Mouse (Mus musculus): ENCODE data around the gene Ssbp3.

Gene Ssbp3

DNA sequence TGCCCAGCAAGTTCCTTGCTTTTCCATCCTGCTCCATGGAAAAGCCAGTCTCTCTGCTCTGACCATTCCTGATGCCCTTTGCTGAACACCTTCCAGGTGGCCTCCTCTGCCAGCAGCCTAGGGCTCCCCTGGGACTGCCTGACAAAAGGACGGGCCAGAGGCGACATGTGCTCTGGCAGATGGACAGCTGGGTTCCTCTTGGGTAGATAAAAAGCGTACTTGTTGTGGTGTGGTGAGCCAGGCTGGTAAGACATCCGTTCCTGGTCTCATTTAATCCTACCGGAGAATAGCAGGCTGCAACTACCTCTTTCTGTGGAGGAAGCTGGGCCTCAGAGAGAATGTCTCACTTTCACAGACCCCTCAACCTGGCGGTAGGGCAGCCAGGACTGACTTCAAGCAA lies 185.5 kb downstream of the Ssbp3 start:
- no peak for DNase-seq (ENCODE audit: low spot score in 2 of 2)

DNA sequence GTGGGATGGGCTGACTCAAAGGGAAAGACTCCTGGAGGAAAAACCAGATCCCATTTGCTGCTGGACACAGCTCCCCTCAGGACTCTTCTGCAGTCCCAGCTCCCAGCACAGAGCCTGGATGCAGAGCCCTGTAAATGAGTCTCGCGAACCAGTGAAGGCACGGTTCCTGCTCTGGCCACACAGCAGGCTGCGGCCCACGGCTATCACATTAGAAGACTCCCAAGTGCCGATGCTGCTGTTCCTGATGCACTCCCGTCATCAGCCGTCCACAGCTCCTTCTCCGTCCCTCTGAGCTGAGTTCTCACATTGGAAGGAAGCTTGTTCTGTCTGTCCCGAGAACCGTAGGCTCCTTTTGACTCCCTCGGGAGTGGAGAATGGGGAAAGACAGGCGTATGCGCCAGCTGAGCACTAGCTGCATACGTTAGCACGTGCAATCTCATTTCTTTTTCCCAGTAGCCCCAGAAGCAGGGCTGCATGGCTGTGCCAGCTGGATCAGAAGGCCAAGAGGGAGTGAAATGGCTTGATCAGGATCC lies 186.4 kb downstream of the Ssbp3 start, which contains the start of gene Cdcp2:
Gene Cdcp2, plus strand, starts transcription at position 51 of the 533 bp plus-strand sequence.
- DNase-seq (ENCODE audit: low spot score in 2 of 2) = no peak

DNA sequence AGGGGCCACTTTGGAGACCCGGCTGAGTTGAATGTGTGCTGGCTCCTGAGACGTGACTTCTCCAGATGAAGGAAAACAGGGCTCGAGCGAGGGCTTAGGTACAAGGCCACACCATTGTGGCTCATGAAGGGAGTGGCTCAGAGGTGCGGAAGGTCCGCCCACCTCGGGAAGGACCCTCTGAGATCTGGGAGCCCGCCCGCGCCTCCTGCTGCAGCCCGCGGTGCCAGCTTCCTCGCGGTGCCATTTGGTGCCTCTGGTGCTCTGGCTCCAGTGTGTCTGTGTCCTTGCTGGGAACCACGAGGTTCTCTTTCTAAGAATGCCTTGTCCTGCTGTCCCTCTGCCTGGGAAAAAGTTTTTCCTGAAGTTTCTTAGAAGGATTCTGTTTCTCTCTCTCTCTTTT lies 187.4 kb downstream of the Ssbp3 start:
- no peak for DNase-seq (ENCODE audit: low spot score in 2 of 2)

DNA sequence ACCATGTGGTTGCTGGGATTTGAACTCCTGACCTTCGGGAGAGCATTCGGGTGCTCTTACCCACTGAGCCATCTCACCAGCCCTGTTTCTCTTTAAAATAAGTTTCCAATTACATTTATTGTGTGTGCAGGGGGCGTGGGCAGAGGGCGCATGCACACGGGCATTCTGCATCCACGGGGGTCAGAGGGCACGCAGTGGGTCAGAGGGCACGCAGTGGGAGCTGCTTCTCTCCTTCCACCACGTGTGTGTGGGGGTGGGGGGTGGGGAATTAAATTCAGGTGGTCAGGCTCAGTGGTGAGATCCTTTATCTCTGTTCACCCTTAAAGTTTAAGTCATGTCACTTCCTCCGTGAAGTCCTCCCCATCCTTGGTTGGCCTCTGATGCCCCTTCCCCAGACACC lies 187.9 kb downstream of the Ssbp3 start:
- no peak for DNase-seq (ENCODE audit: low spot score in 2 of 2)

DNA sequence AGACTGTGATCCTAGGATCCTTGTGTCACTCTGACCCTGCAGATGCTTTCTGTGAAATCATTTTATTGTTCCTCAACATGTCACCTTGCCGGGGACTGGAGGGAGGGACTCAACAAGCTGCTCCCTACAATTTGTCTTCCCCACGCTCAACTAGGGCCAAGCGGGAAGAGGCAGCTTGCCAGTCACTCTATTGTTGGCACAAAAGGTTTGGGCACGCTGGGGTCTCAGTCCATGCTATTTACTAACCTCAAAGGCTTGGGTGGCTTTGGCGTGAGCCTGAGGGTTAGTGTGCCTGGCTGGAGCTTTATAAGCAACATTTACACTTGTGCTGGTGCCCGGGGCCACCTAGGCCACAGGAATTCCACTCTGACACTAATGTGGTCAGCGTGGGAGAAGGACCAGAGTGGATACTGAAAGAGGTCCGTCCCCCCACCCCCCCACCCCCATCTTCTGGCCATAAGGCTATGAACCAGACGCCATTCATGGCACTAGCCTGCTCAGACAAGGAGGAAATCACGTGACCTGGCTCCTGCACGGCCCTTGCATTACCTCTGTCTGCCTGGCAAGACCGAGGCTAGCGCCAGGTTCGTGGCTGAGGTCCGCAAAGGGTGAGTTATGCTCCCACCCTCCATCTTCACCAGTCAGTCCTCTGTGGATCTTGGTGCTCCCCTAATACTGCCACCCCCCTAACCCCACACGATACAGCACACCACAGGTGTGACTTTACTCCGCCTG lies 188.5 kb downstream of the Ssbp3 start:
- DNase-seq (ENCODE audit: low spot score in 2 of 2) = no peak

All from frontal cortex, postnatal 14 days (tissue).